Mouse (Mus musculus) layer of hippocampus, adult 9-11 months (tissue): ENCODE data around the gene 1810049J17Rik.

Experiments used
- DNase-seq: peaks from one replicate; pipeline ENCODE4 v3.0.0; 2022

The 1810049J17Rik gene

GRCm38 (mm10) chr15:12346916-12347315 is 25.2 kb upstream of the 1810049J17Rik start:
- no peak for DNase-seq

- DNase-seq, result no peak
Observed at GRCm38 (mm10) chr15:12341401-12341758, 19.7 kb upstream of the 1810049J17Rik start.

DNA sequence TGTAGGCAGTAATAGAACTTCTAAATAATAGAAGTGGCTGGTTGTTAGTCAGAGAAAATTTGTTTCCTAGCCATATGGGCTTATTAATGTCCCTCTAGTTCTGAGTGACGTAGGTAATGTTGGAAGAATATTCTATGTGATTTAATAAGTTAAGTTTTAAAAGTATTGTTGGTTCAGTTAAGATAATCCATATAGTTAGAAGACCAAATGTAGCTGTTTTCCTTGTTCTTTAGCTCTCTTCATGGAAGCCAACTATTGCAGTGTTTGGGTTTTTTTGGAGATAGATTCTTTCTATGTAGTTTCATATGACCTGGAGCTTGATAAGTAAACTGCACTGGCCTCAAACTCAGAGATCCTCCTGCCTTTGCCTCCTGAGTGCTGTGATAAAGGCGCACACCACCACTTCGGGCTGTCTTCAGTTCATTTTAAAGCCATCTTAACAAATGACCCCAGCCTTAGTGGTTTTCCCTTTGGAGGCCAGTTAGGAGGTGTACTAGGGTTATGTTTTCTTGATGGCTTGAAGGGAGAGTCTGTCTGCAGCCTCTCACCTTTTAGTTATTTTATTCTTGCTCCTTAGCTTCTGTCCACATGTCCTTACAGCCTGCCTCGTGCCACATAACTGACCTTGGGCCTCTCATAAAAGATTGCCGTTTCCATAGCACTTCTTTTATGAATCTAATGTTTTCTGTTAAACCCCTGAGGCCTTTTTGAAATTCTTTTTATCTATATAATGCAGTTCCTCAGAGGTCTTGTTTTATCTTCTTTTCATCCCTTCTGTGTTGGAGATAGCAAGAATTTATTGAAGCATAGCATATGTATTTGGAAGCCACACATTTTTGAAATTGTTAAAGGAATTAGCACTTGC is 19.1 kb upstream of the 1810049J17Rik start:
- DNase-seq, result no peak

GRCm38 (mm10) chr15:12337779-12338137 is 16.1 kb upstream of the 1810049J17Rik start:
- DNase-seq, result no peak

DNA sequence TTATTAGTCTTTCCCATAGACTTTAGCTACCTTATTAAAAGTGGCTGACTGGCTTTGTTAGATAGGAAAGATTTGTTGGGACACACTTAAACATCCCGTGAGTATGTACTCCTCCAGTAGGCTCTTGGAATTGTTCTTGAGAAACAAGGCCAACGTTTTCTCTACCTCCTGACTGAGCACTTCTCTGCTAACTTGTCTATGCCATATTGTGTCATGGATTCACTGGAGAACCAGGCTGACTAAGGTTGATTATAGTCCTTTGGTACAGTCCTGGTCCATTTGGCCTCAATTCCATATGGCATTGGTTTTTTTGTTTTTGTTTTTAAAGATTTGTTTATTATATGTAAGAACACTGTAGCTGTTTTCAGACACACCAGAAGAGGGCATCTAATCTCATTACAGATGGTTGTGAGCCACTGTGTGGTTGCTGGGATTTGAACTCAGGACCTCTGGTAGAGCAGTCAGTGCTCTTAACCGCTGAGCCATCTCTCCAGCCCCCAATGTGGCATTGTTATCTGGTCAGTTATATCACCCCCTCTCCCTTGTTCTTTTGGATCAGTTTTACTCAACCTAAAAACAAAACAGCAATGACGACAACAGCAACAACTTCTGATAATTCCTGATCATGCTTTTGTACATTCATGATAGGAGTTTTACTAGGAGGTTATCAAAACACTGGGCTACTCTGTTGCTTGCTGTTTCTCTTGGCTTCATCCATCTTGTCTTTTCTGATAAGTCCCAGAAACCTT is 15.5 kb upstream of the 1810049J17Rik start:
- DNase-seq, result no peak

DNA sequence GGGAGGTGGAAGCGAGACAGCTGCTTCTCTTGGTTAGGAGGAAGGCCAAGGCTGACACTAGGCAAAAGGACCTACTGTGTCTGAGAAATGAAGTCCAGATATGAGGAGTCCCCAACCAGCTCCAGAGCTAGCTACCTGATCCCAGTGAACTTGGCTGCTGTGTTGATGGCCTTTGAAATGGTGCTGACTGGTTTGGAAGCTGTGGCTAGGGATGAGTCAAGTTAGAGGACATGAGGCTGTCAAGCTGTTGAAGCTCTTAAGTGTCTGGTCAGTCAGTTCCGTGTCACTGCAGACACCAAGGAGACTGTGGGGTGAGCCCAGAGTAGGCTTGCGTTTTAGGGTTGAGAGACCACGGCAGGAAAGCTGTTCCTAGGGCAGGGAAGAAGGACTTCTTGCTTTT is 12.7 kb upstream of the 1810049J17Rik start:
- no peak for DNase-seq

GRCm38 (mm10) chr15:12331300-12331699 is 9.6 kb upstream of the 1810049J17Rik start:
- DNase-seq, result no peak

- DNase-seq, result no peak
Observed at GRCm38 (mm10) chr15:12330892-12331291, 9.2 kb upstream of the 1810049J17Rik start.

- DNase-seq, result no peak
Observed at GRCm38 (mm10) chr15:12330389-12330788, 8.7 kb upstream of the 1810049J17Rik start.

- no peak for DNase-seq
Observed at GRCm38 (mm10) chr15:12324326-12324725, 2.6 kb upstream of the 1810049J17Rik start.

- DNase-seq, result no peak
Observed at GRCm38 (mm10) chr15:12322676-12323402, 1.1 kb upstream of the 1810049J17Rik start.

DNA sequence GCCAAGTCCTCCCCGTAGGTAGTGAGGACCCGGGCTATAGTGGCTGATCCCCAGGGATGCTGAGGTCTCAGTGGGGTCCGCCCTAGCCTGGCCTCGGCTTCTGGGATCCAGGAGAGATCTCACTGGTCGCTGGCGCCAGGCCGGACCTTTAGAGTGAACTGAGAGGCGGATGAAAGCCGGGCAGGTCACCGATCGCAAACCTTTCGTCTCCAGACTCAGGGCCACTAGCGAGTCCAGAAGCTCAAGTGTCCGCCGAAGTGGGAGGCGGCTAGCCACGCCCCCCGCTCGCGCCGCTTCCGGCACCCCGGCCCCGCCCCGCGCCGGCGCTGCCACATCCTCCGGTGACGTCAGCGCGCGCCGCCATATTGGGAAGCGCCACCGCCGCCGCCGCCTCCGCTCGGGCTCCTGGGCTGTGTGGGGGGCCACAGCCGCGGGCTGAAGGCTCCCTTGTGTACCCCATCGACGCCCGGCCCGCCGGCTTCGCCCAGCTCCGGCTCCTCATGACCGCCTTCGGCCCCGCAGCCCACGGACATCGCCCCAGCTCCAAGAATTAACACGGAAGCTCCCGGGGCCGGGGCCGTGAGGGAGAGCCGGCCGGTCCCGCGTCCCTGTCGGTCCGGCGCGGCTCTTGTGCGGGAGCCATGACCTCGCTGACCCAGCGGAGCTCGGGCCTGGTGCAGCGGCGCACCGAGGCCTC is 460 bp downstream of the 1810049J17Rik start, which contains the start of gene Golph3:
Gene Golph3 (plus strand): TSS at position 360 of the 697 bp plus-strand sequence.
- peak; percentile 96 for DNase-seq

DNA sequence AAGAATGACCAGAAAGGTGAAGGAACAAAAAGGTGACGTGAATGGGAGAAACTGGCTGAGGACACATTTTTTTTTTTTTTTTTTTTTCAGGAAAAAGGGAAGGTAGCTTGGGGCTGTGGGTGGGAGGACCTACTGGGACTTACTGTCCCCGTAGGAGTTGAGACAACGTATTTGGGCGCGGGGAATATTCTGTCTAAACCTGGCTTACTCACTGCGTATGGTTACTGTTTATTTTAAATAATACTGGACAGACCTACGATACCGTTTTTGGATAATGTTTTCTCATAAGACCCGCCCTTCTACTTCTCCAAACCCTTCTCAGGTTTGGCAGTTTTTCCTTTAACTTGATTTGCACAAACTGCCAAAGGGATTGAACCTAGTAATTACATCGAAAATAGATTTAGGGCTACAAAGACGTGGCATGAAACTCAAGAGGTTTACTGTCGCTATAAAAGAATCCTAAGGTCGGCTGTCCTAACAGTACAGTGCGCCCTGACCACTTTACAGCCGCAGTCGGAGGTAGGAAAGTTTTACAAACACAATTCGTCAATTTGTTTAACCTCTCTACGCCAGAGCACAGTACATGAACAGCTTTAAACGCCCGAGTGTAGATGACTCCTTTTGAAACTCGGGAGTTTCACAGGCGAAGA is 1.1 kb downstream of the 1810049J17Rik start:
- no peak for DNase-seq

- DNase-seq, result no peak
Observed at GRCm38 (mm10) chr15:12319889-12320288, 1.8 kb downstream of the 1810049J17Rik start.

DNA sequence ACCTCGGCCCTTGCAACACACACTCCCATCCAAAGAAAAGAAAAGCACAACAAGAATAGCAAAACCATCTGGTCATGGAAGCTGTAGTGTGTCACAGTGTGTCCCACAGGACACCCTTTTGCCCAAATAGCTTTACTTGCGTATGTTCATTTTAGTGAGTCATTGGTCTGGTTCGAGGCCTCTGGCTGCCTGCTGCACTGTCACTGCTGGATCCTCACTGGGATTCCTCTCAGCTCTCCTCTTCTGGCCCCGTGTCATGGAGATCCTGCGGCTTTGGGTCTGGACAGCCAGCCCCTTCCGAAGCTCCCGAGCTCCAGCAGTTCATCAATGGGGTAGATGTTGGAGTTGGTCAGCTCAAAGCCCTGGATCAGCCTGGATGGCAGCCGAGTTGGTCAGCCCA is 3.2 kb downstream of the 1810049J17Rik start:
- DNase-seq, result no peak

- no peak for DNase-seq
Observed at GRCm38 (mm10) chr15:12317290-12317689, 4.4 kb downstream of the 1810049J17Rik start.

GRCm38 (mm10) chr15:12315996-12316395 is 5.7 kb downstream of the 1810049J17Rik start:
- DNase-seq, result no peak

- DNase-seq, result no peak
Observed at GRCm38 (mm10) chr15:12314584-12314983, 7.1 kb downstream of the 1810049J17Rik start.

GRCm38 (mm10) chr15:12313255-12313654 is 8.4 kb downstream of the 1810049J17Rik start:
- DNase-seq, result no peak

DNA sequence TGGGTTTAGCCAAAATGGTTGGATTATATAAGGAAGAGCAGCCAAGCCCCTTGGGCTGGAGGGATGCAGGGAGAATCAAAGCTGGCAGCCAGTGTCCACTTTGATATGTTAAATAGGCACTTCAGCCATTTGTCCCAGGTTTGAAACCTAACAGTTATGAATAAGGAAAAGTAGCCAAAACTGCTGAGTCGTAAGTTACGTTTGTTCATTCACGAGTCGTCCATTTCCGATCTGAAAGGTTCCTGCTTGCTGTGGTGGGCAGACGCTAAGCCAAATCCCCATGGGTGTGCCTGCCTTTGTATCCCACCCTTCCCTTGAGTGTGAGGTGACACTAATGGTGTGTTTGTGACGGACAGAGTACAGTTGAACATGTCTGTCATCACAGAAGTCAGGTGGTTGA is 10.2 kb downstream of the 1810049J17Rik start:
- DNase-seq, result no peak

- no peak for DNase-seq
Observed at GRCm38 (mm10) chr15:12310676-12311075, 11.0 kb downstream of the 1810049J17Rik start.

GRCm38 (mm10) chr15:12308539-12308938 is 13.2 kb downstream of the 1810049J17Rik start:
- DNase-seq, result no peak
